Mouse (Mus musculus): ENCODE results near the gene Slc2a5. TPM values are rescaled to one million over a fixed set of nuclear protein-coding genes. Genes with fewer than 3 reads are reported as not detected.

Gene Slc2a5
- total RNA-seq, 4 experiments from 2014 or later, result 5.5 to 10.1 (median 8.7) TPM

DNA sequence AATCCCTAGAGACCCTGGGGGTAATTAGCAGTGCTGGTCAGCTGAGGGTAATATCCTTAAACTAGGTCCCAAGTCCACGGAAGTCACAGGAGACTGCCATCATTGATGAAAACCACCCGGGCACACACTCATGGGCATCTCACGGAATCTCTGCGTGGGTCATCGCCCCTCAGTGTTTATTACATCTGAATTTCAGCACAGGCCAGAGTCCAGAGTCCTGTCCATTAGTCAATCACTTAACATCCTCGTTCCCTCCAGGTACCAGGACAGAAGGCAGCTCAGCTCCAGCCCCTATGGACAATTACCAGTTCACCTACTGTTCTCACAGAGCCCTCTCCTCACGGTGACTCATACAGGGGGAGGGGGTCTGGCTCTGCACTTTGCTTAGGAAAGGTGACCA, 16.3 kb upstream of the Slc2a5 start:
- no peak for DNase-seq (ENCODE audit: low spot score in 2 of 2)

DNA sequence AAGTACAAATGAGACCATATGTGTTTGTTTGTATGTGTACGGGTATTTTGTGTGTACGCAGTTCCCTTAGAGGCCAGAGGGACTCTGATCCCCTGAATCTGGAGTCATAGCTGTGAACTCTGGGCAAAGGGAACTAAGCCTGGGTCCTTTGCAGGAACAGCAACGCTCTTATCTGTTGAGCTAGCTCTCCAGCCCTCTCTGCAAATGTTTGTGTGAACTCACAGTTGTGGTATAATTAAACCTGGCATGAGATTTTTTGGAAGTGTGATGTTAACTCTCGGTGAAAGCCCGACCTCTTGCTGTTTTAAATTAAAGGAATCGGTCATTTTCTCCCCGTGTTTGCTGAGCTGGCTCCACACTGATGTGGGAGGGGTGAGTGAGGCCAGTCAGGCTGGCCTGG, 13.4 kb upstream of the Slc2a5 start:
- no peak for DNase-seq (ENCODE audit: low spot score in 2 of 2)

DNA sequence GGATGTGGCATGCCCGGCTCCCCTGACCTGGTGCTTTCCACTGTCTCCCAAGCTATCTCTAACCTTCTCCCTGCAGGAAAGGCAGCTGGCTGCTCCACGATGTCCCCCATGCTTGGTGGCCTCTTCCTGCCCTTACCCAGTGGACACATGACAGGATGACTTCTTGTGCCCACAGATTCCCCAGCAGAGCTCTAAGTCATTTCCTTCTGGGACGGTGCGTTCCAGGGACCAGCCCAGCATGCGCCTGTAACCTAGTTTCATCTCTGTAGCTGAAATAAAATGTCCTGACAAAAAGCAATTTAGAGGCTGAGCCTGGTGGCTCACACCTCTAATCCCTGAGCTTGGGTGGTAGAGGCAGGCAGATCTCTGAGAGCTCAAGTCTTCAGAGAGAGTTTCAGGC, 12.4 kb upstream of the Slc2a5 start:
- no peak for DNase-seq (ENCODE audit: low spot score in 2 of 2)

DNA sequence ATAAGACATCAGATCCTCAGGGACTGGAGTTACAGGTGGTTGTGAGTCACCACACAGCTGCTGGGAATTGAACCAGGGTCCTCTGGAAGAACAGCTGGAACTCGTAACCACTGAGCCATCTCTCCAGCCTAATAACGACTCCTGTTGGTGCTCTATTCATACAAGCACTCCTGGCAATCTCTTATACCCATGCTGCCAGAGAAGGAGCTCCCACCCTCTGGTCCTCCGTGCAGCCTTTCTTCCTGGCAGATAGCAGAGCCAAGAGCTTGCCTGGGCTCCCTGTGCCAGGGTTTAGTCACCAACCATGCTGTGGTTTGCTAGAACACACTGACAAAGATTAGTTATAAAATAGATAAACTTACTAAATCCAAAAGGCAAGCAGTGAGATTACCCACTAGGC, 9.4 kb upstream of the Slc2a5 start:
- no peak for DNase-seq (ENCODE audit: low spot score in 2 of 2)

- no peak for DNase-seq (ENCODE audit: low spot score in 2 of 2)
These were observed 8.7 kb upstream of the Slc2a5 start for GRCm38 (mm10) chr4:150110373-150110772.

DNA sequence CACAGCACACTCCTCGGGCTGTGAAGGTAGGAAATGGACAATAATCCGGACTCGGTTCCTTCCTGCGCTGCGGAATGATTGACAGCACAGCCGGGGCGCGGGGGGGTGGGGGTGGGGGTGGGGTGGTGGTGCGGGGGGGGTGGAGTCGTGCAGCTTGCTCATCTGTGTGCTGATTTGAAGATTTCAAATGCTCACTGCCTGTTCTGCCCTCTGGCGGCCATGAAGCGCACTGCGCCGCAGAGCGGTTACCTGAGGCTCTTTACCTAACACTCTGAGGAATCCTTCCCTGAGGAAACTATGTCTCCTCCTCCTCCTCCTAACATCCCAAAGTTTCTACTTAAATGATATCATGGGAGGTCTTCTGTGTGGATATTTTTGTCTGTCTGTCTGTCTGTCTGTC, 6.2 kb upstream of the Slc2a5 start:
- peak in 1 of 2 experiments; percentile 61 for DNase-seq (ENCODE audit: low spot score in 2 of 2)

GRCm38 (mm10) chr4:150114505-150115061, 4.5 kb upstream of the Slc2a5 start:
- no peak for DNase-seq (ENCODE audit: low spot score in 2 of 2)

DNA sequence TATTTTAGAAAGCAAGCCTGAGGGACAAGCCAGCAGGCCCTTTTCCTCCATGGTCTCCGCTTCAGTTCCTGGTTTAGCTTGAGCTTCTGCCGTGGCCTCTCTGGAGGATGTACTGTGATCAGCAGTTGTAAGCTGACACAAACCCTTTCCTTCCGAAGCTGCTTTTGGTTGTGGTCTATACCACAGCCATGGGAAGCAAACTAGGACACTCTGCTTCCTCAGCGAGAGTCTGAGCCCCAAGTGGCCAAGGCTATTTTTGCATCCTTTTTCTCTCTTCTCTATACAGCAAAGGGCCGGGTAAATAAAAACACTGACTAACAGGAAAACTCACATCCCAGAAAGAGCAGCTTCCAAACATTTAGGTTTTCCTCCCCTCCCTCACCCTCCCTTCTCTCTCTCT, 1.8 kb upstream of the Slc2a5 start:
- DNase-seq (ENCODE audit: low spot score in 2 of 2), result no peak

DNA sequence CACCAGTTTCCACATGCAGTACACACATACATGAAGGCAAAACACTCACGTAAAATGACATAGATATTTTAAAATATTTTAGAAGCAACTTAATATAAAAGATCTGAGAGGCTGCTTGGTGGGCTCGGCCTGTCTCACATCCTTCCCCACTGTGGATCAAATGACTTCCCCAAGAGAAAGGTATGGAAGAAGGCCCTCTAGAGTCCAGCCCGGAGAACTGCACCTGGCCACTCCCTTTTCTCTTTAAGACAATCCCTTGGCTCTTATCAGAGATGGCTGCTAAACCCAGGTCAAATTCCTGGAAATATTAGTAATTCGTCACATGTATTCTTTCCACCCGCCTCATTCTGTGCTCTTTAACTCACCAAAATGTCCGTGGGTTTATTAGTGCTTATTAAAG, 920 bp upstream of the Slc2a5 start:
- DNase-seq (ENCODE audit: low spot score in 2 of 2), result no peak

DNA sequence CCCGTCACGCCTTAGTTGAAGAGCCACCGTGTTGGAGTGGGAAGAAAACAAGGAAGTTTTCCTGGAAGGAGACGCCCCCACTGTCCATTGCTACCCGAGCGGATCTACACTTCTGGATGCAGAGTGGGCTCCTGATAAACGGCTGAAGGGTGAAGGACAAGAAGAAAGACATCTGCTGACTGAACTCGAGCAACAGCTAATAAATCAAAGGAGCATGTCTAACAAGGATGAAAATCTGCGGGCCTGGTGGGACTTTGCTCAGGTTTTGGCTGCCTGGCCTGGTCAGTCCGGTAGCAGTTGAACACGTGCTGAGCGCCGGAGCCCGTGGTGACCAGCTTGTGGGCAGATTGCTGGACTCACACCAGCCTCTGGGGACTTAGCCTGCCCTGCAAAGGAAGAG, 557 bp downstream of the Slc2a5 start:
- DNase-seq (ENCODE audit: low spot score in 2 of 2), result no peak

DNA sequence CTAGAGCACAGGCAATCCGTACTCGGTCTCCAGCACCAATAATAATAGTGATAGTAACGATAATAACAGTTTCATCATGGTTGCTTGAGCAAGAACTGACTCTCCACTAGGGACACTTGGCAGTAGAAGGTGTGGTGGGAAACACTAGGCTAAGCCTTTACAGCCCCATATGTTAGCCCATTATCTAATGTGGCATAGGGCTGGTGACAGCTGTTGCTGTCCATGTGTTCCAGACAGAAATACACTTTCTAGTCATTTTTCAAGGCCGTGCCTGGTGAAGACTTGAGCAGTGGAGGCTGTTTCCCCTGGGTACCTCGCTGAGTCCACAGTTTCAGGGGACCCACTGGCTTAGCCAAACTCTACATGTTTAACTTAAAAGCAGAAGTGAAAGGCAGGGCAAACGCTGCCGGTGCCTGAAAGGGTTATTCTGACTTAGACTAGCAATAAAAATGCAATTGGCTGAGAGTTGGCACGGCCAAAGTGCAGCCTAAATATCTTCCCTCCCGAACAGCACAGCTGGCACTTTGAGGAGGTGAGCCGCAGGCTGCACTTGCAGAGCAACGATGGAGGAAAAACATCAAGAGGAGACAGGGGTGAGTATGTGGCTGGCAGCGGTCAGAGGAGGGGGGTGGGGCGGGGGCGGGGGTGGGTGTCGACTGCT, 1.2 kb downstream of the Slc2a5 start:
- DNase-seq (ENCODE audit: low spot score in 2 of 2), result no peak

DNA sequence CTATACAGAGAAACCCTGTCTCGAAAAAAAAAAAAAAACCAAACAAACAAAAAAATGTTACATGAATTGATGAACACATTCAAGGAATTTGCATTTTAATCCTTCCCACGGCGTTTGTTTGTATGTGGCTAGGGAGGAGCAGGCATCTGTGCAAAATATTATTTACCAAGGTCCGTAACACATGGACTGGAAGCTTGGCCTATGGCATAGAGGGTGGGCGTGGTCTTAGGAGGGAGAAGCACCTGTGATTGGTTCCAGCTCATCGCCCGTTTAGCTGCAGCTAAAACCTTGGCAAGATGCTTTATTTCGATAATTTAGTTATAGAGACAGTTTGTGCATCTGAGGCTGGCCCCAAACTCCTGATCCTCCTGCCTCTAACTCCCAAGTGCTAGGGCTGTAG, 2.3 kb downstream of the Slc2a5 start:
- DNase-seq (ENCODE audit: low spot score in 2 of 2), result no peak

DNA sequence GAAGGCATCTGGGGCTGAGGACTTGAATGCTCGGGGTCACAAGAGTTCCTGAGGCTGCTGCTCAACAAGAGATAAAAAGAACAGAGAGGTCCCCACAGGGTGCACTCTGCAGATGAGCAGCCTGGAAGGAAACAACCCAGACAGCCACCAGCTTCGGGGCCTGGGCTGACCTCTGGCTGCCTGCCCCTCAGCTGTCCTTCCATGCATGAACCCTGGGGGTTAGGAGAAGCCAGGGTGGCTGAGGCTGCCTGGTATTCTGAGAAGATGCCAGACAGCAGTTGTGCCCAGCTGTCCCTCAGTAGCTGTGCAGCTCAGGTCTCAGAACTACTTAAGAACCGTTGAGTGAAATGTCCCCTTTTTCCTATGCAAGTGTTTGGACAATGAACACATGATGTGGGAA, 3.4 kb downstream of the Slc2a5 start:
- DNase-seq (ENCODE audit: low spot score in 2 of 2), result no peak

DNA sequence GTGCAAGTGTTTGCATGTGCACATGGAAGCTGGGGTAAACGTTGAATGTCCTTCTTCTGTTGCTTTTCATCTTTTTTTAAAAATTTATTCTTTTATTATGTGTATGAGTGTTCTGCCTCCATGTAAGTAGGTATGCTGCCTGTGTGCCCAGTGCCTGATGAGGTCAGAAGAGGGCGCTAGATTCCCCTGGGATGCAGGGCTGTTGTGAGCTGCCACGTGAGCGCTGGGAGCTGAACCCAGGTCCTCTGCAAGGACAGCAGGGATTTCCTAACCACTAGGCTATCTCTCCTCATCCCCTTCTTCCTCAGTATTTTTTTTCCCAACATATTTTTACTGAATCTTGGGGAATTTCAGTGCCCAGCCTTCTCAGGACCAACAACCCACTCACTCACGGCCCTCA, 7.3 kb downstream of the Slc2a5 start:
- DNase-seq (ENCODE audit: low spot score in 2 of 2), result no peak

DNA sequence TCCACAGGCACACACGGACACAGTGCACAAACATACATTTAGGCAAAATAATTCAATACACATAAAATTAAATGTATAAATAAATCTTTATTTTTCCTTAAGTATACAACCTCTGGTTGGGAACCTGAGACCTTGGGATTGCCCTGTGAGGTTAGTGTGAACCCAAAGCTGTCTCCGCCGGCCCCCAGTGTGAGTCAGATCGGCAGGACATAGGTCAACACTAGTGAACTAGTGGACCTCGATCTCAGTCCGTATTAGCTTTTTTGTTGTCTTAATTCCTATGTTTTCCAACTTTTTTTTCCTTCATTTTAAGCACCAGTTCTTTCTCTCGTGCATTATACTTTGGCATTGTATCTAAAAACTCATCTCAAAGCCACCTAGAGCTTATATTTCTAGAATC, 8.8 kb downstream of the Slc2a5 start:
- no peak for DNase-seq (ENCODE audit: low spot score in 2 of 2)

DNA sequence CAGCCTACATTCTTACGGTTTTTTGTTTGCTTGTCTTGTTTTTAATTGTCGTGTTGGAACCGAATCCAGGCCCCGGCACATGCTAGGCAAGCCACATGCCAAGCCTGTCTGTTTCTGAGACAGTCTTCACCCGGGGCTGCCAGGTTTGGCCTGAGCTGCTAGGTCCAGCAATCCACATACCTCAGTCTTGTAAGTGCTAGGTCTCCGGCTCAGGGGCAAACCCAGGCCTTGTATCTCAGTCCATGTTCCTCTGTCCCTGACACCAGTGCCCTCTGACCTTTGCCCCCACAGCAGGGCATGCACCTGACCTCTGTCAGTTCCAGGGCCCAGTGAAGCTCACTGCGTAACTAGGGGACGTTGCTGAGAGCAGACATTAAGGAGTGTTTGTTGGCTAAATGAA, 9.5 kb downstream of the Slc2a5 start:
- DNase-seq (ENCODE audit: low spot score in 2 of 2), result no peak

DNA sequence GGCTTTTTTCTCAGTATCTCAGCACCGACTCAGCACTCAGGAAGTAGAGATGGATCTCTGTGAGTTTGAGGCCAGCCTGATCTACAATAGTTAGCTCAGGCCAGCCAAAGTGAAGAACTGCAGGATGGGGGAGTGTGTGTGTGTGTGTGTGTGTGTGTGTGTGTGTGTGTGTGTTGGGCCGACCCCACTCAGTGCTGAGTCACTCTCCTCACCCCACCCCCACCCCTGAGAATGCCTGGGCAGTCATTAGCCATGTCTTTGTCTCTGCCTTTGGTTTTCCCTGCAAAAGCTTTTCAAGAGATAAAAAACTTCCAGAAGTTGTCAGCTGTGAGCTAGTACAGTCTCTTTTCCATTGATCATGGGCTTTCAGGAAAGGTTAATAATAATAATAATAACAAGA, 11.6 kb downstream of the Slc2a5 start:
- no peak for DNase-seq (ENCODE audit: low spot score in 2 of 2)

- no peak for DNase-seq (ENCODE audit: low spot score in 2 of 2)
These were observed 13.7 kb downstream of the Slc2a5 start for GRCm38 (mm10) chr4:150132692-150133271.

GRCm38 (mm10) chr4:150135254-150135653, 16.2 kb downstream of the Slc2a5 start:
- DNase-seq (ENCODE audit: low spot score in 2 of 2), result no peak

GRCm38 (mm10) chr4:150136693-150137092, 17.6 kb downstream of the Slc2a5 start:
- peak in 1 of 2 experiments; percentile 65 for DNase-seq (ENCODE audit: low spot score in 2 of 2)

GRCm38 (mm10) chr4:150137368-150138083, 18.4 kb downstream of the Slc2a5 start:
- DNase-seq (ENCODE audit: low spot score in 2 of 2), result no peak

DNA sequence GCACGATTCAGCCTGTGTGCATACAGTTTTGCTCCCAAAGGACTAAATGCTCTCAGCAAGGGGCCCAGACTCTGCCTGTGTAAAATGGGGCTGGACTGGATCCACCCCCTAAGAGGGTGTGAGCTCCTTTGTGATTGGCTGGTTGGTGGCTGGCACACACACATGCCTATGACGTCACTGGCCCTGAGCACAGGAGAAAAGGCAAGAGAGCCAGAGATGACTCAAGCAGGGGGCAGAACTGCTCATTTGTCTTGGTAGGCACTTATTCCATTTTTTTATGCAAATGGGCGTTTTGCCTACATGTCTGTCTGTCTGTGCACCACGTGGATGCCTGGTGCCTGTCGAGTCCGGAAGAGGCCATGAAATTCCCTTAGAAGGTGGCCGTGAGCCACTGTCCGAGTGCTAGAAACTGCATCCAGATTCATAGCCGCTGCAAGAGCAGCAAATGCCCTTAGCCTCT, 19.0 kb downstream of the Slc2a5 start:
- peak; percentile 11 to 70 for DNase-seq (ENCODE audit: low spot score in 2 of 2)

All from left cerebral cortex, adult 8-10 months (tissue).